Mouse (Mus musculus): ENCODE data around the gene Lin28a.

DNA sequence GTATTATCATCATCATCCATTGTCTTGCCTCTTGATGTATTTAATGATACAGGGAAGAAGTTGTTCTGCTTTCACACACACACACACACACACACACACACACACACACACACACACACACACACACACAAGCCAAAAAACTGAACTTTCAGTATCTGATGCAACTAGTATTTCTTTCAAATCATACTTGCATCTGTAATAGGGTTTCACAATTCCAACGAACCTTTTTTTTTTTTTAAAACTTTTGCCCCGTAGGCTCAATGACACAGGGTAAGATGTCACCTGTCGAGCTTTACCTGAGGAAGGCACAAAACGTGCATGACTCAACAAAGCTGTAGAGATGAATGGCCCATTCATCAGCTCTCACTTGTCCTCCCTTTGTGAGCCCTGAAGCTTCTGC, 16.4 kb downstream of the Lin28a start:
- TF ChIP-seq CTCF (conservative IDR thresholded peaks at IDR 0.05; ENCODE audit: insufficient read depth, insufficient read length, low read depth, low read length) (no peak), POLR2A (IDR thresholded peaks at IDR 0.05; ENCODE audit: low read depth, low read length) (no peak)

Data from kidney, adult 2 months (tissue).